Mouse (Mus musculus) neural tube, embryonic 10.5 days (tissue): Measurements from ENCODE around the gene Fam133b.
"Not testable (repeated sequence)": the region's sequence is repeated elsewhere in the genome, so short reads cannot be mapped to it uniquely, and the experiment has no call there.

ENCODE experiments used
- DNase-seq: peaks from one replicate; pipeline ENCODE4 v3.0.0-alpha.2; 2017; ENCODE audit warnings: low spot score; ENCODE audit errors: extremely low spot score

The Fam133b gene

GRCm38 (mm10) chr5:3598766-3599165 is 55.1 kb downstream of the Fam133b start:
- no peak for DNase-seq

DNA sequence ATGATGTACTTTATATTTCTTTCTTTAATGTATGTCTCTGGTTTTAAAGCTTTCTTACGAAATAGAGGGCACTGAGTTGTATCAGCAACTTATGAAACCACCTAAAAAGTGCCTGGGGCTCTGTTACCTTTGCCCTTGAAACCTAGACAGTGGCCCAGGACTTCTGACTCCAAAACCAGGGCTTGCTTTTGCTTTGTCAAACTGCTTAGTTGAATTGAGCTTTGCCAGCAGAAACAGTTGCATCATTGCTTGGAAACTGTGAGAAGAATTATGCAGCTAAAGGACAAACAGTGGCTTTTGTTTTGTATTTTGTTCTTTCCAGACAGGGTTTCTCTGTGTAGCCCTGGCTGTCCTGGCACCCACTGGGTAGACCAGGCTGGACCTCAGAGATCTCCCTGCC is 56.7 kb downstream of the Fam133b start:
- DNase-seq, result no peak

DNA sequence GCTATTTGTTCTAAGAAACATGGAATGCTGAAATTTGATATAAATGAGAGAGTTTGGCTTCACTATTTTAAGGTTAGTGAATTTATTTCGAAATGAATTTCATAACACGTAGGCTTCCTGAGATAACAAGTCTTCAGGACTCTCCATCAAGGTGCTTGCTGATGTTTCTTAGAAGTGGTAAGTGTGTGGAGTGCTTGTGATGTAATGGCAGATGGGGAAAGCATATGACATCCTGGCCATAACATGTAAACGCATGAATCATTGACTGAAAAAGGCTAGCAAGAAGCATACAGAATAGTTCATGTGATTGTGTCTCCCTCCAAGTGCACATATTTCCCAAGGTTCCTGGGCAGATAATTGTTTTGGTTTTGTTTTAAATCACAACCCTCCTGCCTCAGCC is 57.2 kb downstream of the Fam133b start:
- no peak for DNase-seq

GRCm38 (mm10) chr5:3607114-3607513 is 63.5 kb downstream of the Fam133b start:
- DNase-seq, result no peak

DNA sequence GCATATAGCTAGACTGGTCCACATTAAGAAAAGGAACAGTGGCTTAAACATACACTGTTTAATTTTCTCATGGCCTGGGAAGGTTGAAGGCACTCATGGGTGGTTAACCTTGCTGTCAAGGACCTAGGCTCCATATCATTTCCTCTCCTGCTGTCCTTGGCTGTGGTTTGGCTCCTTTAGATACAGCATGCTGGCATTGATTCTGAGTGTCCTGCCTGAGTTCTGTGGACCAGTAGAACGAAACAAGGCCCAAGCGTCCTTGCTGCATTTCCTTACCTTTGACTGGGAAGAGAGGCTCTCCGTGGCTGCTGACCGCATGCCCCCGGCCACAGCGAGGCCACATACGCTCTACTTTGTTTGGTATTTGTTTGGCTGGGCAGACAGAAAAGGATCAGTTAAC is 65.6 kb downstream of the Fam133b start:
- DNase-seq, result no peak

GRCm38 (mm10) chr5:3611835-3612234 is 68.2 kb downstream of the Fam133b start:
- not testable (repeated sequence) for DNase-seq
